Mouse (Mus musculus) monocyte, adult 2 months (primary cell): ENCODE results near the gene Clec12a.
"Not testable (repeated sequence)": the region's sequence is repeated elsewhere in the genome, so short reads cannot be mapped to it uniquely, and the experiment has no call there.

Experiments
- DNase-seq, 2 experiments: peaks; one replicate each; pipeline ENCODE4 v3.0.0; 2022; ENCODE audit warnings: low spot score in 2 of 2, low read depth in 1 of 2

The Clec12a gene

DNA sequence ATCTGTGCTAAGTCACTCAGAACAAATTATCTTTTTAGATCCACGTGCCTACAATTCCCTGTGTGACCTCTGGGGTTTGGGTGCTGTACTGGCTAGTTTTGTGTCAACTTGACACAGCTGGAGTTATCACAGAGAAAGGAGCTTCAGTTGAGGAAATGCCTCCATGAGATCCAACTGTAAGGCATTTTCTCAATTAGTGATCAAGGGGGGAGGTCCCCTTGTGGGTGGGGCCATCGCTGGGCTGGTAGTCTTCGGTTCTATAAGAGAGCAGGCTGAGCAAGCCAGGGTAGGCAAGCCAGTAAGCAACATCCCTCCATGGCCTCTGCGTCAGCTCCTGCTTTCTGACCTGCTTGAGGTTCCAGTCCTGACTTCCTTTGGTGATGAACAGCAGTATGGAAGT, at the start of gene Clec12a:
Gene Clec12a, plus strand, starts transcription at position 301 of the 400 bp plus-strand sequence.
- not testable (repeated sequence) for DNase-seq

- no peak for DNase-seq
These were observed 38.3 kb upstream of the Clec12a start for GRCm38 (mm10) chr6:129304180-129304579.

DNA sequence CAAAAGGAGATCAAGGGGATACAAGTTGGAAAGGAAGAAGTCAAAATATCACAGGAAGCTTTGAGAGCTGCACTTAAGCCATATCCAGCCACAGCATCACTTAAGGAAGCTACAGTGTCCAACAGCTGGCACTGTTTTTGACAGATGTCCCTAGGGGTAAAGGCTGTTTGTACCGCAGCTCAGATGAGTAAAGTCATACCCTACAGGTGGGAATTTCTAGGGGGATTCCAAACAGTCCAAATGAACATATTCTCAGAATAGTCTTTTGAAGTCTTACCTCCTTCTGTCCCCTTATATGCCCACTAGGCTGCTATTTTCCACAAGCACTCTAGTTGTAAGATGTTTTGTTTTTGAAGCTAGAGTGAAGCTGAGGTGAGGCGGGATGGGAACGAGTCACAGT, 30.0 kb upstream of the Clec12a start:
- no peak for DNase-seq

DNA sequence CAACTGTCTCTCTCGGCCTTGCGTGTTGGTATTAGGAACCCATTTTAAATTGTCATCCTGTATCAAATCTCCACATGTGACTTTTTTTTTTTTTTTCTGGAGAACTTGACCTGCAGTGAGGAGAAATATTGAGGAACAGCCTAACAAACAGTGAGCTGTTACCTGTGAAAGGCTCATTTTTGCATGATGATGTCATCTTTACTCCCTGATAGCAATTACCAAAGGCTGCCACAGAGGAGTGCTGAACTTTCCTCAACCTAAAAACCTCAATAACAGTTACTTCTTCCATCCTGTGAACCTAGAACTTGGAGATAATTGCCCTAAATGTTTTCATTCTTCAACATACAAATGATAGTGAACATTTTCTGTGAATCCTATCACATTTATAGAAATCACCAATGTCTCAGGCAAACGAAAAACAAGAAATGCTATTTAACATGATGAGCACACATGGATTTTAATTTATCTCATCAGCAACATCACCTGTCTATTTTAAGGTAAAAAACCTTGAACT, 27.8 kb upstream of the Clec12a start:
- DNase-seq = no peak

- DNase-seq = no peak
These were observed 26.8 kb upstream of the Clec12a start for GRCm38 (mm10) chr6:129315698-129316097.

GRCm38 (mm10) chr6:129316463-129316862, 26.0 kb upstream of the Clec12a start:
- DNase-seq = no peak

- DNase-seq = no peak
These were observed 24.1 kb upstream of the Clec12a start for GRCm38 (mm10) chr6:129318395-129318794.

DNA sequence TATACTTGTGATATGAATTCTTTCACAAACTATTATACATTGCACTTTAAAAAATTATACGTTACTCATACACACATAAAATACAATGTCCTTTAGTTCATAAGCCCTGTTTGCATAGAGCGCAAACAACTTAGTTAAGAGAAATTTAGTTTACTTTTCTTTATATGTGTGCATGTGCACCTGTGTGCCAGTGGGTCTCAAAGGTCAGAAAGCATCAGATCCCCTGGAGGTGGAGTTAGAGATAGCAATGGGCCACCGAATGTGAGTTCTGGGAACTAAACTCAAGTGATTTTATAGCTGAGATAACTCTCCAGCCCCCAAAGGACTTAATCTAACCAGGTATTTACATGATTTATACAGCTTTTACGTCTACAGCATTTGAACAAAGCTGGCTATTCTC, 23.2 kb upstream of the Clec12a start:
- no peak for DNase-seq

- no peak for DNase-seq
These were observed 16.5 kb upstream of the Clec12a start for GRCm38 (mm10) chr6:129326016-129326415.

DNA sequence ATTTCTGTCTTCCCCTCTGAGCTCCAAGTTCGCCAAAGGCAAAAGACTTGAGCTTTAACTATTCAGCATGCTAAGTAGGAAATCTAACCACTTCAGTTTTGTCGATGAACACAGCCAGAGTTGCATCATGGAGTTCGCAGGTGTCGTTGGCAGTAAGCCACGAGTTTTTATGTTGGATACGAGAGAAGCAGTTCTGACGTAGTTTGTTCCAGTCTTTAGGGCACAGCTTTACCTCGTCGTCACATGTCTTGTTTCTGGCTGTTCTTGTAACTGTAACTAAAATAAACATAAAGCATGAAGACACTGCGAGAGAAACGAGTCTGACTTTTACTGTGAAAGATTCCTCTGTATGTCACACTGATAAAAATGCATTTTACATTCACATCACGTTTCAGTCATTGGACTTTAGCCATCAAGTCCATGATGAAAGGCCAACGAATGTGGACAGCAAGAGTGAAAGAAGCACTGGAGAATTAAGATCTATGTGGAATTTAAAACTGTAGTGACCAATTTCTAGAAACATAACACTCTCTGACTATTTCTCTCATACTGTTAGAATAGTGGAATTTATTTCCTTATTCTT, 15.8 kb upstream of the Clec12a start:
- no peak for DNase-seq

DNA sequence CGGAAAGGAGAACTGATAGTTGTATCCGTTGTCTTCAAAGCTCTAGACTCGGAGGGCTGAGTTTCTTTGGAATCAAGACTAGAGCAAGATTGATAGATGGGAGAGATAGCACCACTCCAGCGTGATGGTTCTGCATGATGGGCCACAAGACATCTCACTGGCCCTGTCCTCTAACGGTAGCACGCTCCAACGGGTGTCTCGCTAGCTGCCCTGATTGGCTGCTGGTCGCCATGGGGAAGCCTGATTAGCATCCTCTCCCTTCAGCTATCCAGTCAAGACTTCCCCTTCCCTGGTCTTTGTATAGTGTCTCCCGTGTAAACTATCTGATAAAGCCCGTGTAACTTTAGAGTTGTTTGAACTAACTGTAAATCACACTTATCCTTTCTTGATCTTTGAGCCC, 10.9 kb upstream of the Clec12a start, which contains the start of gene 4922502D21Rik:
Gene 4922502D21Rik, minus strand, starts transcription at position 187 of the 400 bp plus-strand sequence.
- DNase-seq = no peak

DNA sequence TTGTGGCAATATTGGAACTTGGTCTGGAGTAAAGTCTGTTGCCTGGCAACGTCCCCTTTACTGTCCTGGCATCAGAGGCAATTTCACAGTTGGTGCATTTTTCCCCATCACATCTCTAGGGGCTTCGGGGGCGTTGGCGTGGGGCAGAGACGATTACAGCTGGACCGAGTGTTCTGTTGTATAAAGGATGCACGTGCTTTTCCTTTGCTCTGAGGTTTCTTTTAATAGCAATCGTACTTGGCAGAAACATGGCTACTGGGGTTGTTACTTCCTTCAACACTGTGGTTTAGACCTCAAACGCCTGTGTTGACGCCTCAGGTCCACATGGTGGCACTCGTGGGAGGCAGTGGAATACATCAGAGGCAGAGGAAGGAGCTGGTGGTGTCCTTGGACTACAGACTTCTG, 8.8 kb upstream of the Clec12a start:
- peak; percentile 68 to 70 for DNase-seq

DNA sequence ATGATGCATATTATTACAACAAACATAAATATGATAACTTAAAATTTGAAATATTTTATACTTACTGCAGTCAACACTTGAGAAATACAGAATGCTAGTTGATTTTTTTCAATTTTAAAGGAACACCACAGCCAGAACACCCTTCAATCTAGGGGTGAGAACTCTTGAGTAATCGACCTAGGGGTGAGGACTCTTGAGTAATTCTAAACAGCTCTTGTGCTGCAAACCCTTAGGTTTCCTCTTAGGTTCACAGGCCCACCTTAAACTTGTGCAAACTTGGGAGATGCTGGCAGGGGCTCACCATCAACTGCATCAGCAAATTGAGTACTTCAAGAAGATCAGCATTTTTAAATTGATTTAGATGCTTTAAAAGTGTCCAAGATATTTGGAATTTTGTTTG, 4.7 kb upstream of the Clec12a start:
- no peak for DNase-seq

DNA sequence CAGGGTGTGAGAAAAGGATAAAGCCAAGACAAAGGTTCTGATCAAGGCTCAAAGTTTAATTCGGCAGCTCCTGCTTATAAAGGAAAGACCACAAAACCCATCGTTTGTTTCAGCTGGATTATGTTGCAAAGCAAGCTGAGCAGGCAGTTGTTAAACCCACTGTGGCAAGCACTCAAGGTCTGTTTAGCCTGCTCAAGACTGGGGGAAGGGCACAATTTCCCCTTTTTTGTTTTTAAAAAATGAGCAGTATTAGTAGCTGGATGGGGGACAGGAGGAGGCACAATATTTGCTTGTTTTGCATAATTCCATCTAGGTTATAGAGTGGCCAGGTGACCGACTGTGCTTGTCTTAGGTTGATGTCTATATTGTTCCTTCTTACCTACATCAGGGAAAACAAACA, 1.9 kb downstream of the Clec12a start:
- DNase-seq = no peak

GRCm38 (mm10) chr6:129349524-129350352, 7.2 kb downstream of the Clec12a start:
- peak; percentile 36 to 44 for DNase-seq

GRCm38 (mm10) chr6:129351091-129351490, 8.6 kb downstream of the Clec12a start:
- DNase-seq = no peak

DNA sequence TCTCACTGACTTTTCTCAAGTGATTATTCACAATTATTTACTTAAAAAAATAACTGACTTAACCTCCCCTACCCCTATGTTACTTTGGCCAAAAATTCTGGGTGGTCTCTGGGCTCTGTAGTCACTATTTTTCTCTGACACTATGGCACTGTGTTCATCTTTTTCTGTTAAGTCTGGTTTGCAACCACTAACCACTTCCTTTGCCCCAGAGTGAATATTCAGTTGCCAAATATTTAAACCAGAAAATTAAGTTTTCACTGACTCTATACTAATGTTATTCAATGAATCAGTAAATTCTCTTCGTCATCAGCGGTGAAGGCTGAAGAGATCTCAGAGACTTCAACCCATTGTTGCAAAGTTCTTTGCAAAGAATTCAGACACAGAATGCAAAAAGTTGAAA, 13.3 kb downstream of the Clec12a start:
- no peak for DNase-seq

DNA sequence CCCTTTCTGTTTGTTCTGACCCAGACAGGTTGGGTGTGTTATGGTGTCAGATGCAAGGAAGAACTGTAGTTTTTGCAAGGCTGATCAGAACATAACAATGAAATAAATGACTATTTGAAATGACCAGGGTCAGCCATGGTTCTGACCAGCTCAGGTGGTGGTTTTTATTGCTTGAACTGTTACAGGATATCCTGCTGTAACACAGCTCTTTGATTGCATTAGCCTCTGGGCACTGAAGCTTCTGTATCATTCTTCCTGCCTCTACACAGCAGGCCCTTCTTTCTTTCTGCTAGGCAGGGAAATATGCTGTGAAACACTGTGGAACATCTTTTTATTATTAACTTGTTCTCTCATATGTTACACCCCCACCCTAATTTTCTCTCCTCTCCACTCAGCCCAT, 13.9 kb downstream of the Clec12a start:
- DNase-seq = no peak

GRCm38 (mm10) chr6:129359515-129359914, 17.0 kb downstream of the Clec12a start:
- no peak for DNase-seq

DNA sequence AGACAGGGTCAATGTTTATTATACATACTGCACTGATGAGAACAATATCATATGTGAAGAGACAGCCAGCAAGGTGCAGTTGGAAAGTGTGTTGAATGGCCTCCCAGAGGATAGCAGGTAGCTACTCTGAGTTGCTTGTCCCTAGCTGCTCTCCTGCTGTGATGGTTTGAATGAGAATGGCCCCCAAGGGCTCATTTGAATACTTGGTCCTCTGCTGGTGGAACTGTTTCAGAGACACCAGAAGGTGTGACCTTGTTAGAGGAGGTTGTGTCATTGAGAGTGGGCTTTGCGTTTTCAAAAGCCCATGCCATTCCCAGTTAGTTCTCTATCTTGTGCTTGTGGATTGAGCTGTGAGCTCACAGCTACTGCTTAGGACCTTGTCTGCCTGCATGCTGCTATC, 21.5 kb downstream of the Clec12a start:
- DNase-seq = no peak

DNA sequence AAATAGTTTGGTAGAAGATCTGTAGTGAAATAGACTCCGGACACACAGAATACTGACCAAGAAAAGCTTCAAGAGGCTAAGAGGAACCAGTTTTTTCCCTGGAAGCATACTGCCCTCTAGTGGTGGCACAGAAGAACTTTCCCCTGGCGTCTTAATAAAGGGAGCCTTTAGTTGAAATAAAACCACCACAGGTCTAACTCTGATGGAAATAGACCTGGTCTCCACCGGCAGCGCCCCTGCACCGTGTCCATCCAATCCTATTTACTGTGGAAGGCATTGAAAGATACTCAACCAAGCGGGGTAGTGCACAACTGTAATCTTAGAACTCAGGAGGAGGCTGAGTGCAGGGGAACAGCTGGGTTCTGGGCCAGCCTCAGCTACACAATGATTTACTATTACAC, 23.5 kb downstream of the Clec12a start:
- DNase-seq = no peak

DNA sequence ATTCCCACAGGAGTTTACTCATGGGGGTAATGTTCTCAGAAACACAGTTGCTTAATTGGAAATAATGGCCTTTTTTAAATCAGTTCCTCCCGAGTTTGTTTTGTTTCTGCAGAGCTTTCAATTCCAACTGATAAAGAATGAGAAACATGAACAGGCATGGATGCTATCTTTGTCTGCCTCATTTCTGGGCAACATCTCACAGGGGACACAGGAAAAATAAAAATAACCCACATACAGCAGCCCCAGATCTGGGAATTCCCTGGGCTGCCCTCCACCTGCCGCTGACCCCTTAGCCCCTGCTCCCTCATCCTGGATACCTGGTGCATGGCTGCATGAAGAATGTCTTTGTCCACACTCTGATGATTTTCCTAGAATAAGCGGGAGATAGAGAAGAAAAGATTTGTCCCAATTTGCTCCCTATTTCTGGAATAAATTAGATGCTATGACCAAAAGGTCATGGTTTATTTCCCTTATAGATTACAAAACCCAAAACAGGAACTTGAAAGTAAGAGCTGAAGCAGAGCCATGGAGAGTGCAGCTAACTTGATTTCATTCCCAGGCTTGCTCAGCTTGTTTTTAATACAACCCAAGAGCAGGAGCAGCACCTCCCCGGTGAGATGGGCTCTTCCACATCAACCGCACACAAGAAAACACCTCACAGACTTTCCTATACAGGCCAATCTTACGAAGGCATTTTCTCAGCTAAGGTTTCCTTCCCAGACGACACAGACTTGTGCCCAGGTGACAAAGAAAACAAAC, 27.1 kb downstream of the Clec12a start:
- no peak for DNase-seq
